Mouse (Mus musculus) forebrain, embryonic 16.5 days (tissue): ENCODE measurements around the gene Hapln4. TPM values are rescaled to one million over a fixed set of nuclear protein-coding genes. Genes with fewer than 3 reads are reported as not detected.
"Not testable (repeated sequence)": the region's sequence is repeated elsewhere in the genome, so short reads cannot be mapped to it uniquely, and the experiment has no call there.

ENCODE experiments used
- ATAC-seq: fragments of 200-750 bp; cut with Nextera tagmentation; 2 replicates; pipeline ENCODE4 v1.8.0; 2017; ENCODE audit warnings: mild to moderate bottlenecking, moderate library complexity
- H3K27ac ChIP-seq: fragments of 300-500 bp; sonication (generic); 2 replicates; pipeline ENCODE4 v1.5.1; 2014; ENCODE audit warnings: low read length, control low read depth
- H3K27me3 ChIP-seq: fragments of 300-500 bp; sonication (generic); replicated peaks from 2 replicates; pipeline ENCODE4 v1.6.1; 2014; ENCODE audit warnings: low read length; ENCODE audit not compliant: control insufficient read depth, insufficient read depth
- H3K36me3 ChIP-seq: fragments of 300-500 bp; sonication (generic); 2 replicates; pipeline ENCODE4 v1.6.1; 2014; ENCODE audit not compliant: control insufficient read depth, insufficient read depth
- H3K4me1 ChIP-seq: fragments of 300-500 bp; sonication (generic); replicated peaks from 2 replicates; pipeline ENCODE4 v1.6.1; 2014; ENCODE audit warnings: low read length; ENCODE audit not compliant: control insufficient read depth, insufficient read depth
- H3K4me2 ChIP-seq: fragments of 300-500 bp; sonication (generic); 2 replicates; pipeline ENCODE4 v1.6.1; 2014; ENCODE audit warnings: mild to moderate bottlenecking, low read length, control low read depth
- H3K4me3 ChIP-seq: fragments of 300-500 bp; sonication (generic); replicated peaks from 2 replicates; pipeline ENCODE4 v1.5.1; 2014; ENCODE audit warnings: mild to moderate bottlenecking, low read length, control low read depth
- H3K9ac ChIP-seq: fragments of 300-500 bp; sonication (generic); replicated peaks from 2 replicates; pipeline ENCODE4 v1.6.1; 2014; ENCODE audit warnings: low read depth, low read length, control low read depth
- H3K9me3 ChIP-seq: fragments of 300-500 bp; sonication (generic); 2 replicates; pipeline ENCODE4 v1.6.1; 2016; ENCODE audit warnings: low read length; ENCODE audit not compliant: control insufficient read depth
- WGBS: fragments of 180-500 bp; shearing (Covaris S2); extraction: QIAGEN DNeasy Blood & Tissue Kit; methylation state at CpG from one replicate; pipeline ENCODE4 v1.1.7; 2014; 5-methylcytosine and 5-hydroxymethylcytosine counted together
- polyA plus RNA-seq: library from polyadenylated mRNA; unstranded; fragments of >200 nt; fragmentation: Nextera tagmentation; extraction: Ambion mirVana; gene quantifications from 2 replicates; pipeline ENCODE4 v1.2.1, GENCODE M21; 2015

Hapln4 gene
- 0.25 and 0.63 TPM in 2 replicates for polyA plus RNA-seq

GRCm38 (mm10) chr8:70083285-70083684, at the start of gene Hapln4:
Gene Hapln4, plus strand, starts transcription at chr8:70083457.
- ATAC-seq, result no peak
- Histone ChIP-seq H3K4me2 (peak within 1 kb of the TSS; percentile 86), H3K36me3 (no peaks in the 10 kb centered on the region), H3K27ac (no peak within 1 kb of the TSS), H3K4me3 (peak within 1 kb of the TSS; percentile 46), H3K9me3 (no peaks in the 10 kb centered on the region), H3K4me1 (peaks cover 27% of the 10 kb centered on the region), H3K9ac (peak within 1 kb of the TSS; percentile 26), H3K27me3 (peaks cover 60% of the 10 kb centered on the region)
- 0% methylated on average over 26 of the region's 26 CpGs for WGBS

- Histone ChIP-seq H3K9me3 (no peaks in the 10 kb centered on the region), H3K4me2 (no peak overlapping the region), H3K27ac (no peak overlapping the region), H3K4me1 (peaks cover 20% of the 10 kb centered on the region), H3K9ac (no peak overlapping the region), H3K4me3 (no peak overlapping the region), H3K27me3 (no peaks in the 10 kb centered on the region), H3K36me3 (no peaks in the 10 kb centered on the region)
- ATAC-seq, result no peak
- 97% methylated on average over 1 of the region's 1 CpGs for WGBS
Measured at GRCm38 (mm10) chr8:70037994-70038393, 45.3 kb upstream of the Hapln4 start.

- 1% methylated on average over 47 of the region's 47 CpGs for WGBS
Measured at GRCm38 (mm10) chr8:70041885-70042546, 41.2 kb upstream of the Hapln4 start.

GRCm38 (mm10) chr8:70042583-70043455, 40.4 kb upstream of the Hapln4 start, which contains the start of the genes Mau2 and Sugp1:
Gene Mau2, minus strand, starts transcription at chr8:70042734.
Gene Sugp1, plus strand, starts transcription at chr8:70042813.
- peak within 1 kb of the TSS; percentile 63 for H3K4me3 ChIP-seq
- no peaks in the 10 kb centered on the region for H3K9me3 ChIP-seq
- ATAC-seq, result peak; percentile 97
- H3K27ac ChIP-seq, result peak within 1 kb of the TSS; percentile 80
- no peaks in the 10 kb centered on the region for H3K36me3 ChIP-seq
- H3K4me2 ChIP-seq, result peak within 1 kb of the TSS; percentile 98
- H3K4me1 ChIP-seq, result peaks cover 30% of the 10 kb centered on the region
- WGBS, result under 1% methylated on average over 65 of the region's 65 CpGs
- no peaks in the 10 kb centered on the region for H3K27me3 ChIP-seq
- peak within 1 kb of the TSS; percentile 84 for H3K9ac ChIP-seq

More at GRCm38 (mm10) chr8:70041885-70042546, 41.2 kb upstream of the Hapln4 start:
- peak; percentile 45 for ATAC-seq
- Histone ChIP-seq H3K9me3 (no peaks in the 10 kb centered on the region), H3K4me1 (peaks cover 30% of the 10 kb centered on the region), H3K4me3 (peak overlapping the region; percentile 63), H3K4me2 (peak overlapping the region; percentile 90), H3K36me3 (no peaks in the 10 kb centered on the region), H3K9ac (peak overlapping the region; percentile 84), H3K27ac (no peak overlapping the region), H3K27me3 (no peaks in the 10 kb centered on the region)

- ATAC-seq, result no peak
- Histone ChIP-seq H3K4me2 (peak overlapping the region; percentile 98), H3K27me3 (no peaks in the 10 kb centered on the region), H3K27ac (no peak overlapping the region), H3K4me1 (peaks cover 30% of the 10 kb centered on the region), H3K9me3 (no peaks in the 10 kb centered on the region), H3K4me3 (peak overlapping the region; percentile 63; the same call in 1 of the 2 replicates), H3K9ac (no peak overlapping the region), H3K36me3 (peaks cover 5% of the 10 kb centered on the region; the same call in 1 of the 2 replicates)
- whole genome bisulfite sequencing, result 87% methylated on average over 5 of the region's 5 CpGs
Measured at GRCm38 (mm10) chr8:70043996-70044395, 39.3 kb upstream of the Hapln4 start.

GRCm38 (mm10) chr8:70049662-70050061, 33.6 kb upstream of the Hapln4 start:
- no peak for ATAC-seq
- Histone ChIP-seq H3K36me3 (peaks cover 24% of the 10 kb centered on the region), H3K9ac (no peak overlapping the region)

GRCm38 (mm10) chr8:70050434-70050833, 32.8 kb upstream of the Hapln4 start:
- not testable (repeated sequence) for H3K4me3 ChIP-seq, H3K9ac ChIP-seq, ATAC-seq, H3K27me3 ChIP-seq, H3K4me1 ChIP-seq, H3K4me2 ChIP-seq, H3K9me3 ChIP-seq, H3K27ac ChIP-seq
- H3K36me3 ChIP-seq, result peaks cover 27% of the 10 kb centered on the region
- WGBS, result 93% methylated on average over 5 of the region's 5 CpGs

More at GRCm38 (mm10) chr8:70049662-70050061, 33.6 kb upstream of the Hapln4 start:
- Histone ChIP-seq H3K27me3 (no peaks in the 10 kb centered on the region), H3K9me3 (no peaks in the 10 kb centered on the region), H3K4me3 (no peak overlapping the region), H3K4me1 (no peaks in the 10 kb centered on the region), H3K4me2 (no peak overlapping the region), H3K27ac (no peak overlapping the region)

GRCm38 (mm10) chr8:70057721-70058120, 25.5 kb upstream of the Hapln4 start:
- ATAC-seq, result no peak
- Histone ChIP-seq H3K36me3 (peaks cover 42% of the 10 kb centered on the region), H3K4me2 (no peak overlapping the region), H3K4me3 (no peak overlapping the region), H3K4me1 (no peaks in the 10 kb centered on the region), H3K27ac (no peak overlapping the region), H3K27me3 (no peaks in the 10 kb centered on the region), H3K9me3 (no peaks in the 10 kb centered on the region), H3K9ac (no peak overlapping the region)
- WGBS, result 72% methylated on average over 1 of the region's 1 CpGs

- H3K9ac ChIP-seq, result no peak overlapping the region
- peaks cover 23% of the 10 kb centered on the region for H3K36me3 ChIP-seq
- H3K27me3 ChIP-seq, result no peaks in the 10 kb centered on the region
- ATAC-seq, result no peak
- no peaks in the 10 kb centered on the region for H3K4me1 ChIP-seq
- H3K9me3 ChIP-seq, result no peaks in the 10 kb centered on the region
- 89% methylated on average over 2 of the region's 2 CpGs for WGBS
- H3K27ac ChIP-seq, result no peak overlapping the region
- H3K4me3 ChIP-seq, result no peak overlapping the region
- H3K4me2 ChIP-seq, result no peak overlapping the region
Measured at GRCm38 (mm10) chr8:70071836-70072440, 11.3 kb upstream of the Hapln4 start.
